Mouse (Mus musculus): ENCODE data around the gene Lmf2. TPM values are rescaled to one million over a fixed set of nuclear protein-coding genes. Genes with fewer than 3 reads are reported as not detected.

Lmf2 gene
- polyA plus RNA-seq, 1 experiment: 96.5 TPM

GRCm38 (mm10) chr15:89322670-89323522, 32.6 kb downstream of the Lmf2 start, which contains the start of gene Adm2:
Gene Adm2, plus strand, starts transcription at chr15:89322720.
- TF ChIP-seq MAX (IDR thresholded peaks at IDR 0.05; ENCODE audit: low read depth): peak; percentile 75
- TF ChIP-seq SRF (IDR thresholded peaks at IDR 0.05; ENCODE audit: control insufficient read depth, insufficient read length, low read depth): no peak
- TF ChIP-seq POLR2AphosphoS2 (IDR thresholded peaks at IDR 0.05; ENCODE audit: insufficient read length, low read depth): peak; percentile 36
- TF ChIP-seq CEBPB (IDR thresholded peaks at IDR 0.05; ENCODE audit: insufficient read depth, poor library complexity, severe bottlenecking): peak; percentile 47; the same call in 1 of the 2 replicates
- TF ChIP-seq POLR2A (IDR thresholded peaks at IDR 0.05; ENCODE audit: insufficient read length, low read depth): peak; percentile 58
- TF ChIP-seq REST (IDR thresholded peaks at IDR 0.05; ENCODE audit: insufficient read depth, insufficient read length): no peak
- TF ChIP-seq MYOG (IDR thresholded peaks at IDR 0.05; ENCODE audit: control insufficient read depth in 1 of 3, insufficient read depth in 1 of 3, insufficient read length in 2 of 3, low read depth in 2 of 3): peak in 2 of 3 experiments; percentile 11 to 41
- Histone ChIP-seq H3K4me3 (peak within 1 kb of the TSS; percentile 79), H3K4me2 (ENCODE audit: low read depth) (peak within 1 kb of the TSS; percentile 86), H3K36me3 (ENCODE audit: control insufficient read depth, insufficient read depth) (no peaks in the 10 kb centered on the region), H3K79me2 (ENCODE audit: control insufficient read depth, insufficient read depth) (no peaks in the 10 kb centered on the region), H3ac (ENCODE audit: control insufficient read depth, insufficient read length) (peak within 1 kb of the TSS; percentile 24), H3K27me3 (ENCODE audit: control insufficient read depth, insufficient read depth, insufficient read length) (no peaks in the 10 kb centered on the region)

- no peaks in the 10 kb centered on the region for H3K36me3 ChIP-seq (ENCODE audit: control insufficient read depth, insufficient read depth)
- TF ChIP-seq TCF3 (IDR thresholded peaks at IDR 0.05; ENCODE audit: insufficient read length, low read depth) (no peak), POLR2AphosphoS2 (IDR thresholded peaks at IDR 0.05; ENCODE audit: insufficient read length, low read depth) (no peak), CEBPB (IDR thresholded peaks at IDR 0.05; ENCODE audit: insufficient read depth, poor library complexity, severe bottlenecking) (no peak), MAX (IDR thresholded peaks at IDR 0.05; ENCODE audit: low read depth) (no peak), MYOD1 (IDR thresholded peaks at IDR 0.05; ENCODE audit: control insufficient read depth in 1 of 3, insufficient read length in 2 of 3, low read depth in 2 of 3) (no peak), POLR2A (IDR thresholded peaks at IDR 0.05; ENCODE audit: insufficient read length, low read depth) (no peak), SRF (IDR thresholded peaks at IDR 0.05; ENCODE audit: control insufficient read depth, insufficient read length, low read depth) (no peak), MYOG (IDR thresholded peaks at IDR 0.05; ENCODE audit: control insufficient read depth in 1 of 3, insufficient read depth in 1 of 3, insufficient read length in 2 of 3, low read depth in 2 of 3) (no peak), REST (IDR thresholded peaks at IDR 0.05; ENCODE audit: insufficient read depth, insufficient read length) (no peak), E2F4 (IDR thresholded peaks at IDR 0.05; ENCODE audit: insufficient read depth) (no peak), TCF12 (IDR thresholded peaks at IDR 0.05; ENCODE audit: insufficient read depth, poor library complexity, severe bottlenecking) (no peak)
- H3K27me3 ChIP-seq (ENCODE audit: control insufficient read depth, insufficient read depth, insufficient read length): no peaks in the 10 kb centered on the region
- H3ac ChIP-seq (ENCODE audit: control insufficient read depth, insufficient read length): no peak overlapping the region
- H3K4me2 ChIP-seq (ENCODE audit: low read depth): no peak overlapping the region
- no peaks in the 10 kb centered on the region for H3K79me2 ChIP-seq (ENCODE audit: control insufficient read depth, insufficient read depth)
- no peak overlapping the region for H3K4me3 ChIP-seq
These were observed 34.2 kb downstream of the Lmf2 start for GRCm38 (mm10) chr15:89321264-89321663.

- TF ChIP-seq REST (IDR thresholded peaks at IDR 0.05; ENCODE audit: insufficient read depth, insufficient read length): no peak
- no peak for TF ChIP-seq SRF (IDR thresholded peaks at IDR 0.05; ENCODE audit: control insufficient read depth, insufficient read length, low read depth)
- no peak for TF ChIP-seq TCF3 (IDR thresholded peaks at IDR 0.05; ENCODE audit: insufficient read length, low read depth)
- no peak for TF ChIP-seq MYOD1 (IDR thresholded peaks at IDR 0.05; ENCODE audit: control insufficient read depth in 1 of 3, insufficient read length in 2 of 3, low read depth in 2 of 3)
- TF ChIP-seq CEBPB (IDR thresholded peaks at IDR 0.05; ENCODE audit: insufficient read depth, poor library complexity, severe bottlenecking): no peak
- no peak for TF ChIP-seq USF1 (IDR thresholded peaks at IDR 0.05; ENCODE audit: low read depth)
- TF ChIP-seq POLR2AphosphoS2 (IDR thresholded peaks at IDR 0.05; ENCODE audit: insufficient read length, low read depth): no peak
- TF ChIP-seq MYOG (IDR thresholded peaks at IDR 0.05; ENCODE audit: control insufficient read depth in 1 of 3, insufficient read depth in 1 of 3, insufficient read length in 2 of 3, low read depth in 2 of 3): no peak
- TF ChIP-seq TCF12 (IDR thresholded peaks at IDR 0.05; ENCODE audit: insufficient read depth, poor library complexity, severe bottlenecking): no peak
These were observed 39.3 kb downstream of the Lmf2 start for GRCm38 (mm10) chr15:89316146-89316545.

GRCm38 (mm10) chr15:89315190-89315731, 40.2 kb downstream of the Lmf2 start, which contains the start of gene Sbf1:
Gene Sbf1, minus strand, starts transcription at chr15:89315311.
- Histone ChIP-seq H3K4me2 (ENCODE audit: low read depth) (peak within 1 kb of the TSS; percentile 86), H3K4me3 (peak within 1 kb of the TSS; percentile 76), H3K27me3 (ENCODE audit: control insufficient read depth, insufficient read depth, insufficient read length) (no peaks in the 10 kb centered on the region), H3ac (ENCODE audit: control insufficient read depth, insufficient read length) (peak within 1 kb of the TSS; percentile 72), H3K79me2 (ENCODE audit: control insufficient read depth, insufficient read depth) (peaks cover 47% of the 10 kb centered on the region), H3K36me3 (ENCODE audit: control insufficient read depth, insufficient read depth) (no peaks in the 10 kb centered on the region)
- TF ChIP-seq MAX (IDR thresholded peaks at IDR 0.05; ENCODE audit: low read depth): no peak
- TF ChIP-seq POLR2AphosphoS2 (IDR thresholded peaks at IDR 0.05; ENCODE audit: insufficient read length, low read depth): peak; percentile 79
- TF ChIP-seq E2F4 (IDR thresholded peaks at IDR 0.05; ENCODE audit: insufficient read depth): peak; percentile 21
- no peak for TF ChIP-seq MYOG (IDR thresholded peaks at IDR 0.05; ENCODE audit: control insufficient read depth in 1 of 3, insufficient read depth in 1 of 3, insufficient read length in 2 of 3, low read depth in 2 of 3)
- no peak for TF ChIP-seq USF1 (IDR thresholded peaks at IDR 0.05; ENCODE audit: low read depth)
- TF ChIP-seq SRF (IDR thresholded peaks at IDR 0.05; ENCODE audit: control insufficient read depth, insufficient read length, low read depth): peak; percentile 69
- peak; percentile 88 for TF ChIP-seq POLR2A (IDR thresholded peaks at IDR 0.05; ENCODE audit: insufficient read length, low read depth)
- no peak for TF ChIP-seq CEBPB (IDR thresholded peaks at IDR 0.05; ENCODE audit: insufficient read depth, poor library complexity, severe bottlenecking)
- no peak for TF ChIP-seq TCF12 (IDR thresholded peaks at IDR 0.05; ENCODE audit: insufficient read depth, poor library complexity, severe bottlenecking)
- TF ChIP-seq REST (IDR thresholded peaks at IDR 0.05; ENCODE audit: insufficient read depth, insufficient read length): peak; percentile 0
- TF ChIP-seq MYOD1 (IDR thresholded peaks at IDR 0.05; ENCODE audit: control insufficient read depth in 1 of 3, insufficient read length in 2 of 3, low read depth in 2 of 3): no peak

More at GRCm38 (mm10) chr15:89316146-89316545, 39.3 kb downstream of the Lmf2 start:
- no peaks in the 10 kb centered on the region for H3K36me3 ChIP-seq (ENCODE audit: control insufficient read depth, insufficient read depth)
- H3K4me2 ChIP-seq (ENCODE audit: low read depth): no peak overlapping the region
- H3K79me2 ChIP-seq (ENCODE audit: control insufficient read depth, insufficient read depth): peaks cover 38% of the 10 kb centered on the region
- H3K27me3 ChIP-seq (ENCODE audit: control insufficient read depth, insufficient read depth, insufficient read length): no peaks in the 10 kb centered on the region
- H3K4me3 ChIP-seq: peak overlapping the region; percentile 76
- no peak overlapping the region for H3ac ChIP-seq (ENCODE audit: control insufficient read depth, insufficient read length)

Measured in myocyte (in vitro differentiated cells).